Mouse (Mus musculus): ENCODE data around the gene Fam169b. TPM values are rescaled to one million over a fixed set of nuclear protein-coding genes. Genes with fewer than 3 reads are reported as not detected.
"Not testable (repeated sequence)": the region's sequence is repeated elsewhere in the genome, so short reads cannot be mapped to it uniquely, and the experiment has no call there.

The Fam169b gene
- polyA plus RNA-seq, 1 experiment from 2014 or later: 0.18 TPM

DNA sequence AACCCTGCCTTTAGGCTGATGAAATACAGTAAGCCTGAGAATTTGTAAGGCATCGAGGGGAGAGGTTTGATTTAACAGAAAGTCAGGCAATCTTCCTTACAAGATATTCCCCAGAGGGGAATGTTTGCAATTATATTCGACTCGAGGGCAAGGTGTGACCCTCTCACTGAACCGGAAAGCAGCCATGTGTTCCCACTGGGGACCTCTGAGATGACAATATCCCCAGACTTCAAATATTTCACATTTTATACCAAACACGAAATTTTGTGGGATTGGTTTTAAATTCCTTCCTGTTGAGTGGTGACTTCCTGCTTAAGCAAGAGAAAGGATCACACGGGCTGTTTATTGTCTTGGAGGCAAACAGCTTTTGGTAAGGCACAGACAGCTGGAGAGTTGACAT lies 6.9 kb upstream of the Fam169b start:
- H3K4me2 ChIP-seq (replicated peaks; ENCODE audit: low read depth): no peak overlapping the region
- no peak for TF ChIP-seq CTCF (IDR thresholded peaks at IDR 0.05; ENCODE audit: low read depth)
- WGBS: 27% methylated on average over 6 of the region's 6 CpGs
- H3K36me3 ChIP-seq (ENCODE audit: control insufficient read depth, insufficient read depth): no peaks in the 10 kb centered on the region
- peaks cover 11% of the 10 kb centered on the region; the same call in 1 of the 2 replicates for H3K27me3 ChIP-seq (replicated peaks; ENCODE audit: control insufficient read depth, insufficient read depth, low read length)
- H3K27ac ChIP-seq (ENCODE audit: low read depth, low read length): no peak overlapping the region
- no peaks in the 10 kb centered on the region for H3K9me3 ChIP-seq (ENCODE audit: control insufficient read depth)
- no peak overlapping the region for H3K4me3 ChIP-seq (ENCODE audit: low read depth, low read length)
- ATAC-seq: no peak
- H3K4me1 ChIP-seq (replicated peaks; ENCODE audit: control insufficient read depth, insufficient read depth, low read length): peaks cover 5% of the 10 kb centered on the region; the same call in 1 of the 2 replicates
- no peak overlapping the region for H3K9ac ChIP-seq (ENCODE audit: low read depth, low read length)

DNA sequence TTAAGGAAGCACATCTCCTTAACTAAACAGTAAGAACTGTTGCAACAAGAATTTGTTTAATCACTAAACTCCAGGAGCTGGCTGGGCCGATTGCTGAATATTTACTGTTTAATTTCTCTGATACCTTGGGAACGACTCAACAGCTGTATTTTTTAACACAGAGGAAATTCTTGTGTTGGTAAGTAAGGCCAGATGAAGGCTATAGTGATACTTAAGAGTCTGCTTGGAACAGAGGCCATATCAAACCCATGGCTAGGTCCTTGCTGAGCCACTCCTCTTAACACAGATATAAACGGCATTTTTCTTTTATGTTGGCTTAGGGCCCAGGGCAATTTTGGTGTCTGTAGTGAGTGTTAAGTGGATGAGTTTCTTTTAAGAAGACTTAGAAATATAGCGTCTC lies 3.1 kb upstream of the Fam169b start:
- no peak for ATAC-seq
- no peak for TF ChIP-seq CTCF (IDR thresholded peaks at IDR 0.05; ENCODE audit: low read depth)
- Histone ChIP-seq H3K9ac (ENCODE audit: low read depth, low read length) (no peak overlapping the region), H3K36me3 (ENCODE audit: control insufficient read depth, insufficient read depth) (no peaks in the 10 kb centered on the region), H3K4me3 (ENCODE audit: low read depth, low read length) (no peak overlapping the region), H3K4me2 (replicated peaks; ENCODE audit: low read depth) (no peak overlapping the region), H3K4me1 (replicated peaks; ENCODE audit: control insufficient read depth, insufficient read depth, low read length) (no peaks in the 10 kb centered on the region; the same call in 1 of the 2 replicates), H3K9me3 (ENCODE audit: control insufficient read depth) (no peaks in the 10 kb centered on the region), H3K27me3 (replicated peaks; ENCODE audit: control insufficient read depth, insufficient read depth, low read length) (peaks cover 4% of the 10 kb centered on the region; the same call in 1 of the 2 replicates), H3K27ac (ENCODE audit: low read depth, low read length) (no peak overlapping the region)
- 35% methylated on average over 4 of the region's 4 CpGs for WGBS

DNA sequence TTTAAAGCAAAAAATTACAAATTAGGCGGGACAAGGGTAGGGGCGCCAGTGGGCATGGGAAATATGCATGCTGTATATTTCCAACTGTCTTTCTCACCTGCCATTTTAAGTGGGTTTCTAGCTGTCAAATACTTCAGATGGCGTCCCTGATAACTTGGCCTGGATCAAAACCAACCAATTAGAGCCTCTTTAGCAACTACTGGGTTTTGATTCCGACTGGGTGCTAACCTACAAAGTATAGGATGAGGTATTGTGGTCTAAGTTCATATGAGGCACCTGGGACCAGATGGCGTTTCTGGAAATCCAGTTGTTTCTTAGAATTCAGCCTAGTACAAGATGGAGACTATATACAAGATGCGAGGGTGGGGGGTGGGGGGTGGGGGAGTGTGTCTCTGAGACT lies 1.8 kb upstream of the Fam169b start:
- Histone ChIP-seq H3K4me2 (replicated peaks; ENCODE audit: low read depth) (no peak overlapping the region), H3K27me3 (replicated peaks; ENCODE audit: control insufficient read depth, insufficient read depth, low read length) (peaks cover 7% of the 10 kb centered on the region; the same call in 1 of the 2 replicates), H3K9me3 (ENCODE audit: control insufficient read depth) (no peaks in the 10 kb centered on the region), H3K4me3 (ENCODE audit: low read depth, low read length) (no peak overlapping the region), H3K9ac (ENCODE audit: low read depth, low read length) (no peak overlapping the region), H3K36me3 (ENCODE audit: control insufficient read depth, insufficient read depth) (no peaks in the 10 kb centered on the region), H3K4me1 (replicated peaks; ENCODE audit: control insufficient read depth, insufficient read depth, low read length) (peaks cover 7% of the 10 kb centered on the region), H3K27ac (ENCODE audit: low read depth, low read length) (no peak overlapping the region)
- ATAC-seq: no peak
- WGBS: 95% methylated on average over 6 of the region's 6 CpGs
- no peak for TF ChIP-seq CTCF (IDR thresholded peaks at IDR 0.05; ENCODE audit: low read depth)

DNA sequence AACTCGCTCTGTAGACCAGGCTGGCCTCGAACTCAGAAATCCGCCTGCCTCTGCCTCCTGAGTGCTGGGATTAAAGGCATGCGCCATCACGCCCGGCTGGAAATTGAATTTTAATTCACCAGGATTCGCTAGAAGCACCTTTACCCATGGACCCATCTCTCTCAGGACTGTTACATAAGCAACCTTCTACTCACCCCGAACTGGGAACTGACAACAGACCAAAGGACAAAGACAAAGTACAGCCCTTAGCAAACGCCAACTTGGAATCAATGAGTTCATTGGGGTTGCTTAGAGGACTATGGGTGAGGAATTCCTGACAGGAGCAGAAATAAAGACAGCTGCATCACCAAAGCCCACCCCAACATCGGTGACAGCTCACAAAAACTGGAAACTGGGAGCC lies 1.0 kb upstream of the Fam169b start:
- no peaks in the 10 kb centered on the region for H3K9me3 ChIP-seq (ENCODE audit: control insufficient read depth)
- ATAC-seq: no peak
- H3K9ac ChIP-seq (ENCODE audit: low read depth, low read length): no peak overlapping the region
- no peaks in the 10 kb centered on the region for H3K36me3 ChIP-seq (ENCODE audit: control insufficient read depth, insufficient read depth)
- H3K4me2 ChIP-seq (replicated peaks; ENCODE audit: low read depth): no peak overlapping the region
- no peak for TF ChIP-seq CTCF (IDR thresholded peaks at IDR 0.05; ENCODE audit: low read depth)
- peaks cover 12% of the 10 kb centered on the region; the same call in 1 of the 2 replicates for H3K27me3 ChIP-seq (replicated peaks; ENCODE audit: control insufficient read depth, insufficient read depth, low read length)
- no peak overlapping the region for H3K27ac ChIP-seq (ENCODE audit: low read depth, low read length)
- H3K4me3 ChIP-seq (ENCODE audit: low read depth, low read length): no peak overlapping the region
- H3K4me1 ChIP-seq (replicated peaks; ENCODE audit: control insufficient read depth, insufficient read depth, low read length): peaks cover 7% of the 10 kb centered on the region
- WGBS: 85% methylated on average over 10 of the region's 10 CpGs

DNA sequence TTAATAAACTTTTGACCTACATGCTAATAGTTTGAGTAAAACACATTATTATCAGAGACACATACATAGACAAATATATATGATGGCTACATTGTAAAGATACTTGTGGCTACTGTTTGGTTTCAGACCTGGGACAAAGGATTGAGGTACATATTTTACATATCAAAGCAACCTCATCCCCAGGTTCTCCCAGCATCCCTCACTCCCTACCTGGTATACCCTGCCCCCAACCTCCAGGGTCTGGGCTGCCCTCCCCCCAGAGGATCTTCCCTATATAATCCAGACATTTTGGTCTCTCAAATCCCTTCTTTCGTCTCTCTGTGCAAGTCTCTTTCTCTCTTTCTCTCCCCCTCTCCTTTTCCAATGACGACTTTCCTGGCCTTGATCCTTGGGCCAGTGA lies 579 bp downstream of the Fam169b start:
- H3K9me3 ChIP-seq (ENCODE audit: control insufficient read depth): no peaks in the 10 kb centered on the region
- no peaks in the 10 kb centered on the region for H3K36me3 ChIP-seq (ENCODE audit: control insufficient read depth, insufficient read depth)
- no peak overlapping the region for H3K4me2 ChIP-seq (replicated peaks; ENCODE audit: low read depth)
- no peak overlapping the region for H3K4me3 ChIP-seq (ENCODE audit: low read depth, low read length)
- peaks cover 12% of the 10 kb centered on the region; the same call in 1 of the 2 replicates for H3K27me3 ChIP-seq (replicated peaks; ENCODE audit: control insufficient read depth, insufficient read depth, low read length)
- H3K9ac ChIP-seq (ENCODE audit: low read depth, low read length): no peak overlapping the region
- peaks cover 7% of the 10 kb centered on the region for H3K4me1 ChIP-seq (replicated peaks; ENCODE audit: control insufficient read depth, insufficient read depth, low read length)
- TF ChIP-seq CTCF (IDR thresholded peaks at IDR 0.05; ENCODE audit: low read depth): no peak
- H3K27ac ChIP-seq (ENCODE audit: low read depth, low read length): no peak overlapping the region
- WGBS: 76% methylated on average over 2 of the region's 2 CpGs
- ATAC-seq: no peak

DNA sequence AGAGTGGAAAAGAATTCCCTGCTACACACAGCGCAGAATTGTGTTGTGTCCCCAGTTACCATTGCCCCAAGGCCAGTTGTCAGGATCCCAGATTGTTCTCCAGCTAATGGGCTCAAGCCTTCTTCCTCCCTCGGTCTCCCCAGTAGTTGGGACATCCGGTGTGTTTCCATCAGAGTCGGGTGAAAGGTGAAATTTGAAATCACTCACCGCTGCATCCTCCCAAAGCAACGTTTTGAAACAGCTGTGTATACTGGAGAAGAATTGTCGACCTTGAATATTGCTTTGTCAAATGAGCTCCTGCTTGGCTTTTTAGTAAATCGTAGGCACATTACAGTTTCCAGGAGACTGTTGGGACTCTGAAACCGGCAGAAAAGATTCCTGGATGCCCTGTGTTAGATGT lies 1.3 kb downstream of the Fam169b start:
- Histone ChIP-seq H3K9ac (ENCODE audit: low read depth, low read length) (no peak overlapping the region), H3K9me3 (ENCODE audit: control insufficient read depth) (no peaks in the 10 kb centered on the region), H3K27ac (ENCODE audit: low read depth, low read length) (no peak overlapping the region), H3K27me3 (replicated peaks; ENCODE audit: control insufficient read depth, insufficient read depth, low read length) (peaks cover 12% of the 10 kb centered on the region; the same call in 1 of the 2 replicates), H3K4me1 (replicated peaks; ENCODE audit: control insufficient read depth, insufficient read depth, low read length) (peaks cover 7% of the 10 kb centered on the region), H3K4me3 (ENCODE audit: low read depth, low read length) (no peak overlapping the region), H3K4me2 (replicated peaks; ENCODE audit: low read depth) (no peak overlapping the region), H3K36me3 (ENCODE audit: control insufficient read depth, insufficient read depth) (no peaks in the 10 kb centered on the region)
- WGBS: 67% methylated on average over 9 of the region's 9 CpGs
- no peak for TF ChIP-seq CTCF (IDR thresholded peaks at IDR 0.05; ENCODE audit: low read depth)
- ATAC-seq: no peak

DNA sequence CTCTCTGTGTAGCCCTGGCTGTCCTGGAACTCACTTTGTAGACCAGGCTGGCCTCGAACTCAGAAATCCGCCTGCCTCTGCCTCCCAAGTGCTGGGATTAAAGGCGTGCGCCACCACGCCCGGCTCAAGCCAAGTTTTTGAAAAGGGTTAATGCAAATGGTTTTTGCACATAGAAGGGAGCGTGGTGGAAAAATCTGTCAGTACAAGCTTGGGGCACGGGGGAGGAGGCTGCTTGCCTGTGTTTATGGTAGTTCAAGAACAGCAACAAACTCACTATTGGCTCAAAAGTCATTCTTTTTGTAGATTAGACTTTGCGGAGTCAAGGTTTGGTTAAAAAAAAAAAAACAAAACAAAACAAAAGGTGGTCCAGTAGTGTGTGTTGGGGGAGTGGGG lies 1.8 kb downstream of the Fam169b start:
- peaks cover 12% of the 10 kb centered on the region; the same call in 1 of the 2 replicates for H3K27me3 ChIP-seq (replicated peaks; ENCODE audit: control insufficient read depth, insufficient read depth, low read length)
- peak overlapping the region; percentile 82 for H3K4me2 ChIP-seq (replicated peaks; ENCODE audit: low read depth)
- ATAC-seq; H3K9me3 ChIP-seq (ENCODE audit: control insufficient read depth); H3K36me3 ChIP-seq (ENCODE audit: control insufficient read depth, insufficient read depth); H3K4me1 ChIP-seq (replicated peaks; ENCODE audit: control insufficient read depth, insufficient read depth, low read length); H3K27ac ChIP-seq (ENCODE audit: low read depth, low read length): not testable (repeated sequence)
- 49% methylated on average over 7 of the region's 9 CpGs for WGBS
- H3K9ac ChIP-seq (ENCODE audit: low read depth, low read length): peak overlapping the region; percentile 18; the same call in 1 of the 2 replicates
- peak overlapping the region; percentile 39 for H3K4me3 ChIP-seq (ENCODE audit: low read depth, low read length)
